In genomic region chr6:29548086-29548485, GRCm38 (mm10) we compare ENCODE assay signal across 23 mouse cellular contexts. TPM values are rescaled to one million over a fixed set of nuclear protein-coding genes. Genes with fewer than 3 reads are reported as not detected.
"Had no signal": no experiment of that assay in that cellular context is flagged by ENCODE, and none has a peak within 500 bp of the region (broad histone marks: within the 10 kb centered on the region; RNA-seq: fewer than 3 reads in every experiment).

No protein-coding gene starts in this region.

- H3K9me3 ChIP-seq: limb, embryonic 10.5 days; liver, embryonic 12.5 days; liver, embryonic 15.5 days; lung, embryonic 15.5 days; neural tube, embryonic 13.5 days had no signal

- H3K4me2 ChIP-seq: limb, embryonic 13.5 days; liver, embryonic 12.5 days; liver, embryonic 15.5 days; lung, embryonic 15.5 days; midbrain, embryonic 11.5 days; neural tube, embryonic 13.5 days had no signal

- ATAC-seq: liver, embryonic 12.5 days had no signal

- DNase-seq: kidney, adult 18-20 months; kidney, adult 9 months; kidney, postnatal 14 days; layer of hippocampus, adult 9-11 months; liver; lung, adult 18-20 months; lung, postnatal 10 days; lung, postnatal 36 days; midbrain, embryonic 14.5 days; retina, postnatal 1 day; right cerebral cortex, postnatal 25 days; spleen, adult 18-20 months; thymus, postnatal 25 days had no signal

- H3K4me3 ChIP-seq: layer of hippocampus, adult 2 months; limb, embryonic 10.5 days; limb, embryonic 13.5 days; liver, embryonic 12.5 days; liver, embryonic 15.5 days; lung, embryonic 15.5 days; myocyte; neural tube, embryonic 13.5 days had no signal

- H3K27ac ChIP-seq: layer of hippocampus, adult 2 months; limb, embryonic 10.5 days; limb, embryonic 13.5 days; liver, embryonic 12.5 days; liver, embryonic 15.5 days; lung, embryonic 15.5 days; neural tube, embryonic 13.5 days had no signal

- H3K4me1 ChIP-seq: limb, embryonic 10.5 days; limb, embryonic 13.5 days; liver, embryonic 12.5 days; liver, embryonic 15.5 days; lung, embryonic 15.5 days; neural tube, embryonic 13.5 days had no signal

- H3K9ac ChIP-seq: limb, embryonic 13.5 days; liver, embryonic 12.5 days; liver, embryonic 15.5 days; lung, embryonic 15.5 days; neural tube, embryonic 13.5 days had no signal

- H3K27me3 ChIP-seq: limb, embryonic 13.5 days; liver, embryonic 12.5 days; liver, embryonic 15.5 days; lung, embryonic 15.5 days; neural tube, embryonic 13.5 days had no signal

RNA-seq across cellular contexts. Expression of gene Kcp, which starts 40.3 kb away (rescaled TPM):
- total RNA-seq: megakaryocyte-erythroid progenitor cell, adult 5-6 weeks had no signal
